Mouse (Mus musculus) brain, embryonic 14.5 days (tissue): Measurements from ENCODE around the gene Sh2d1a.

Source experiments
- CTCF ChIP-seq: fragments of 200-500 bp; IDR thresholded peaks from 2 replicates; pipeline ENCODE4 v1.5.1; 2012; ENCODE audit warnings: inconsistent platforms, mild to moderate bottlenecking, moderate library complexity, borderline replicate concordance; ENCODE audit not compliant: insufficient read depth, insufficient read length; ENCODE audit errors: extremely low read depth
- POLR2A ChIP-seq: fragments of 200-500 bp; IDR thresholded peaks from 2 replicates; pipeline ENCODE4 v1.6.1; 2012; ENCODE audit warnings: mild to moderate bottlenecking, inconsistent platforms, borderline replicate concordance; ENCODE audit not compliant: poor library complexity, insufficient read depth, insufficient read length, severe bottlenecking; ENCODE audit errors: extremely low read depth

GRCm38 (mm10) chrX:42511105-42511504 is 8.9 kb downstream of the Sh2d1a start:
- TF ChIP-seq CTCF = no peak
- no peak for TF ChIP-seq POLR2A
